Mouse (Mus musculus): Measurements from ENCODE around the gene Ces2a.
A peak's percentile ranks its signal among the peaks of the same experiment; 100 is the strongest.

Gene Ces2a

GRCm38 (mm10) chr8:104733753-104734152 lies at the start of gene Ces2a:
Gene Ces2a (plus strand): TSS chr8:104734003.
- DNase-seq (ENCODE audit: inconsistent ontology term): no peak

DNA sequence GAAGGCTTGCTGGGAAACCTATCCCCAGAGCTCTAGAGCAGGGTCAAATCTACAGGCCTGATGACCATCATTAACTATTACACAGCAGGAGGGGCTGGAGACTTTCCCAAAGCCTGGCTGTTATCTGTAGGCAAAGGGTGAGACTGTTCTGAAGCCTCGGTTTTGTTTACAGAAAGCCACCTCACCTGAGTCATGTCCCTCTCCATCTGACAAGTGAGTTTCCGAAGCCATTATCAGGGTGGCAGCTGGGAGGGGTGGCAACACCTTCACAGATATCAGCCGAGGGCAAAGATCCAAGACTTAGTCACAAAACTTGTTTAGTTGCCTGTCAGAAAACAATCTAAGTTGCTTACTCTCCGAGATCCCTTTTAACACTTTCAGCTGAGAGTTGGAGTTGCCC lies 45.4 kb upstream of the Ces2a start:
- no peak for DNase-seq (ENCODE audit: inconsistent ontology term)

DNA sequence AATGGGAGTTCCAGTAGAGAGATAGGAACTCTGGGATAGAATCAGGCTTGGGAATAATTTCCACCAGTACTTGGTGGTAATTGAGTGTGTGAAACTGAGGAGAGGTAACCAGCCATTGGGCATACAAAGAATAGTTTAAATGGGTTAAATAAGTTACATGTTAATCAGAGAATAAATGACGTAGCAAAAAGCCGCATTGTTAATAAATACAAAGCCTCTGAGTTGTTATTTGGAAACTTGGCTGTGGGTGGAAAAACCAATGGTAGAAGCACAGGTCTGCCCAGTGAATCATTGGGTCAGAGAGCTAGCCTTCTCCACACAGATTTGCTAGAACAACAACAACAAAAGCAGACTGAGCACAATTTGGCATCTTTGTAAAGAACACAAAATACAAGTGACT lies 35.2 kb upstream of the Ces2a start:
- no peak for DNase-seq (ENCODE audit: inconsistent ontology term)

- no peak for DNase-seq (ENCODE audit: inconsistent ontology term)
Measured at GRCm38 (mm10) chr8:104701900-104702299, 31.9 kb upstream of the Ces2a start.

- no peak for DNase-seq (ENCODE audit: inconsistent ontology term)
Measured at GRCm38 (mm10) chr8:104721166-104721565, 12.6 kb upstream of the Ces2a start.

DNA sequence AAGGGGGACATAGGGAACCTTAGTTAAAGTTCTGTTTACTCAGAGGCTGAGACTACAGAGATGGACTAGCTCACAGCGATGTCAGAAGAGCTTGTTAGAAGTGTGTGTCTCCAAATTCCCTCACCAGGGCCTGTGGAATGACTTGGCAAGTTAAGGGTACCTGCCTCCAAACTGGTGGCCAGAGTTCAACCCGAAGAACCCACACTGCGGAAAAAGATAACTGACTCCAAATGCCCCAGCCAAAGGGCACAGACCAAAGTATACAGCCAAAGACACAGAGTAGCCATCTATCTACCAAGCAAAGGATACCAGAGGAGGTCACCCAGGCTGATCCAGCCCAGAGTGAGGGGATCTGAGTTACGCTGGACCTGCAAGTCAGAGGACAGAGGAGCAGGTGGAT lies 2.4 kb upstream of the Ces2a start:
- no peak for DNase-seq (ENCODE audit: inconsistent ontology term)

DNA sequence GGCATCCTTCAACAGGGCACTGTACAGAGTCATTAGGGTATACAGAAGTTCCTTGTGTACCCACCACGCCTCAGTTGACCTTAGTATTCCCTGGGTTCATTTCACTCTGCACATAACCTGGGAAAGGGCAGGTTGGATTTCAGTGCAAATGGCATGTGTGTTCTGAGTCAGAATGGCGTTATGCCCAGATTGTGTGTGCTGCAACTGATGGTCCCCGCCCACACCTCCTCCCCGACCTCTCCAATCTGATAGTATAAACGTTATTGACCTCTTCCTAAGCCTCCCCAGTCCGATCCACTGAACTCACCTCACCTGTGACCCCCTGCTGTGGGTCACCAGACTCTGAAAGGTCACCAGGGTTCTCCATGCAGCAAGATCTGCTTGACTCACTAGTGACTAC lies 1.8 kb upstream of the Ces2a start:
- no peak for DNase-seq (ENCODE audit: inconsistent ontology term)

DNA sequence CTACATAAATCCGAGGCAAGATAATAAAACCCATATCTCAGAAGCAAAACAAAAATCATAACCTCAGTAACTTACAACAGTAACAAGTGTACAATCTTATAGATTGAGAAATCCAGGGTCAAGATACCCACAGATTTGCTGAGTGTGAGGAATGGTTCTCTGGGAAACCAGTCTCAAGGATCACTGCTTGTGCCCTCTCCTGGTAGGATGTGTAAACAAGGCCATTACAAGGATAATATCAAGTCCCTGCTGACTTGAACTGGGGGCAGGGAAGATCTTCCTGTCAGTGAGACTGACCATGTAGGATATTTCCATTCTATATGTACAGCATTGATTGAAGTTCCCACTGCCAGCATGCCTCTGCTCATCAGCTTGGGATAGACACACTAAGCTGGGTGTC lies 8.2 kb downstream of the Ces2a start:
- no peak for DNase-seq (ENCODE audit: inconsistent ontology term)

- no peak for DNase-seq (ENCODE audit: inconsistent ontology term)
Measured at GRCm38 (mm10) chr8:104743410-104743809, 9.6 kb downstream of the Ces2a start.

DNA sequence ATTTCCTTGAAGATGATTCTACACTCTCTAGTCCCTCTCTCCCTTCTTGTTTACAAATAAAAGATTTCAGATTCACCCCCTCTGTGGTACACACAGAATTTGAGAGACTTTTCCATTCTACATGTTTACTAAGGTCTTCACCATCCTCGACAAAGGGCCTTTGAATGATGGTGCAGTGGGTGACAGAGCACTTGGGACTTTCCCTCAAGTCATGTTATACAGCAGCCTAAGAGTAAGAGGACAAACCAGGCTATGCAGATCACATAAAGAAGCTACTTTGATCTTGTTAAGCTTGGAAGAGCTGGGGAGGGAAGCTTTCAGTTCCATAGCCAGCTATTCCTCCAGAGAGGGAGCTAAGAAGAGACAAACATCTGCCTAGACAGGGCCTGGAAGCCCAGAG lies 19.0 kb downstream of the Ces2a start:
- DNase-seq (ENCODE audit: inconsistent ontology term): no peak

GRCm38 (mm10) chr8:104757621-104758020 lies 23.8 kb downstream of the Ces2a start:
- DNase-seq (ENCODE audit: inconsistent ontology term): no peak

- DNase-seq (ENCODE audit: inconsistent ontology term): no peak
Measured at GRCm38 (mm10) chr8:104758209-104758608, 24.4 kb downstream of the Ces2a start.

DNA sequence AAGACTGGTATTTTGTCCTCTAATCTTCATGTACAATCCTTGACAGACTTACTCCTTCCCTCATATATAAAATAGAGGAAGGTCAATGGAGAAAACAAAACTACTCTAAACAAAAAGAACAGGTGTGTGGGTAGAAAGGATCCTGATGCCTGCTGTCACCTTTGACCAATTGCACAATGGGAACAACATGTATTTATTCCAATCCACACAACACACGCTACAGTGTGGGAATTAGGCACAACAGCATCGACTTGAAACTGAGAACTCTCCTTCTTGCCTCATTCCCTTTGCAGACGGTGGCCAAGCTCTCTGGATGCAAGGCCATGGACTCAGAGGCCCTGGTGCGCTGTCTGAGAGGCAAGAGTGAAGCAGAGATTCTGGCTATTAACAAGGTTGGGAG lies 27.3 kb downstream of the Ces2a start:
- no peak for DNase-seq (ENCODE audit: inconsistent ontology term)

DNA sequence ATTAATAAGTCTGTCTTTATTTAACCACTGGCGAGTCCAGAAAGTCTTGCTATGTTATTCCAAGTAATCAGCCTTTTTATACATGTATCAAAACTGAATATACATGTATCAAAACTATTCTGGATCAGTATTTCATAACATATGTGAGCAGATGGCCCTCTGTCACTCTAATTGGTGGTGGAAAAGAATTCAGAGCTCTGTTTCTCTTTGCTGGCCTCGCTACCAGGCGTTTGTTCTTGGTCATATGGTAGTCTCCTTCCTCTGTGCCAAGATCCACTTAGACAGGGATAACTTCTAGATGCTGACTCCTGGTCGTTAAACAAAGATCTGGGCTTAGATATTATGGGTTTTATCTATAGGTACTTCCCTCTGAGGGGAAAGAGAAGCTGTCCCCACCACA lies 32.7 kb downstream of the Ces2a start:
- DNase-seq (ENCODE audit: inconsistent ontology term): no peak

- DNase-seq (ENCODE audit: inconsistent ontology term): no peak
Measured at GRCm38 (mm10) chr8:104770365-104770764, 36.6 kb downstream of the Ces2a start.

- peak; percentile 83 for DNase-seq (ENCODE audit: inconsistent ontology term)
Measured at GRCm38 (mm10) chr8:104787049-104787448, 53.2 kb downstream of the Ces2a start.

GRCm38 (mm10) chr8:104788929-104789328 lies 55.1 kb downstream of the Ces2a start:
- no peak for DNase-seq (ENCODE audit: inconsistent ontology term)

DNA sequence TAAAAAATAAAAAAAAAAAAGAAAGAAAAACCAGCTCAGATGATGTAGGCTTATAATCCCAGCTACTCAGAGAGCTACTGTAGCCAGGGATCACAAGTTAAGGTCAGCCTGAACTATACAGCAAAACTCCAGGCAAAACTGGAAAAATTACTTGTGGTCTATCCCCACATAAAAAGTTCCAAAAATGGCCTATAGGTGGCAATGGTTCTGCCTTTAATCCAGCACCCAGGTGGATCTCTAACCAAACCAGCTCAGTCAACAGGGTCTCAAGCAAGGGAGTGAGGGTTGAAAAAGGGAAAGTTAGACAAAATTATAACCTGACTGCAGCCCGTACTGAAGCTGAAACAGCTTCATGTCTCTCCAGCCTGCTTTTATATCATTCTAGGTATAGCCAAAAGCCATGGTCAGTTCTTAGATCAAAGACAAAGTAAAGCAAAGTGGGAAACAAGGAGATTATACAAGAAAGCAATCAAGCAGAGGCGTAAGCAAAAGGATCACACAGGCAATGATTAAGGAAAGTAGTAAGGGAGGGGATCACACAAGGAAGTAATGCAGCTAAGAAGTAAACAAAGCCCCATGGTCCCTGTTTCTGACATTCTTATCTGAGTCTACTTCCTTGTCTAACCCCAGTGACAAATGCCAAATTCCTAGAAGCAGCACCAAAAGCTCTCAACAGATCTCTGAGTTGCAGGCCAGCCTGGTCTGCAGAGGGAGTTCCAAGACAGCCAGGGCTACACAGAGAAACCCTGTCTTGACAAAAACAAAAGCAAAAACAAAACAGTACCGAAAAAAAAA lies 56.3 kb downstream of the Ces2a start:
- no peak for DNase-seq (ENCODE audit: inconsistent ontology term)

Measured in Muller cell, postnatal 12 days (primary cell).